ENCODE assay signal across 8 mouse cellular contexts in genomic region chr7:35333692-35334526, GRCm38 (mm10). TPM values are rescaled to one million over a fixed set of nuclear protein-coding genes. Genes with fewer than 3 reads are reported as not detected.
DNase-seq lines count a peak whose midpoint lies in the region; ATAC-seq lines count a peak whose summit lies in the region.

Rhpn2 (plus strand) TSS chr7:35334170.

- no peak within 1 kb of the TSS for H3K27ac ChIP-seq in hindbrain, embryonic 11.5 days (ENCODE audit: low read depth, low read length)

- ATAC-seq in hindbrain, embryonic 11.5 days (ENCODE audit: low FRiP score) = peak; percentile 99

- no peaks in the 10 kb centered on the region for H3K36me3 ChIP-seq in hindbrain, embryonic 11.5 days (ENCODE audit: control insufficient read depth, insufficient read depth, low read length)

- H3K4me3 ChIP-seq in hindbrain, embryonic 11.5 days (ENCODE audit: low read depth, low read length) = peak within 1 kb of the TSS; percentile 60

- no peaks in the 10 kb centered on the region for H3K9me3 ChIP-seq in hindbrain, embryonic 11.5 days (ENCODE audit: control insufficient read depth, low read length)

- peak; percentile 100 for DNase-seq in Muller cell, postnatal 12 days (ENCODE audit: inconsistent ontology term)
- DNase-seq in cerebellum, adult 9-11 months = peak; percentile 100
- peak; percentile 98 to 100 for DNase-seq in frontal cortex, adult 2 months (ENCODE audit: extremely low spot score in 1 of 2, low spot score in 1 of 2)
- peak; percentile 99 for DNase-seq in hindbrain, embryonic 11.5 days (ENCODE audit: low spot score)
- peak; percentile 99 for DNase-seq in layer of hippocampus, postnatal 10 days (ENCODE audit: low spot score in 2 of 2)
- peak; percentile 100 for DNase-seq in lung, postnatal 10 days
- peak; percentile 100 for DNase-seq in ovary, postnatal 36 days (ENCODE audit: low spot score)
- peak; percentile 97 for DNase-seq in thymus, postnatal 25 days

- peak within 1 kb of the TSS; percentile 92 for H3K4me2 ChIP-seq in hindbrain, embryonic 11.5 days (replicated peaks; ENCODE audit: low read depth, low read length)

- peak within 1 kb of the TSS; percentile 52 for H3K9ac ChIP-seq in hindbrain, embryonic 11.5 days (ENCODE audit: low read depth, low read length)

- under 1% methylated on average over 45 of the region's 52 CpGs for WGBS in hindbrain, embryonic 11.5 days

- no peaks in the 10 kb centered on the region for H3K4me1 ChIP-seq in hindbrain, embryonic 11.5 days (replicated peaks; ENCODE audit: control insufficient read depth, insufficient read depth, low read length)

- peaks cover 8% of the 10 kb centered on the region for H3K27me3 ChIP-seq in hindbrain, embryonic 11.5 days (ENCODE audit: control insufficient read depth, insufficient read depth, low read length)

RNA-seq across cellular contexts. Expression of gene Rhpn2, which starts in this region (rescaled TPM):
- polyA plus RNA-seq in frontal cortex, adult 2 months (2012; rRNA removed) = 5.0 and 6.6 TPM in 2 replicates
- 3.1 and 3.7 TPM in 2 replicates for polyA plus RNA-seq in hindbrain, embryonic 11.5 days (2014; fragmentation: Nextera tagmentation; extraction: Ambion mirVana)
- total RNA-seq in layer of hippocampus, postnatal 10 days (2021) = 1 to 10 TPM; 2.1 to 2.4 TPM
